Mouse (Mus musculus) liver, adult (tissue): ENCODE results near the gene Camkv.

ENCODE experiments used
- GATA4 ChIP-seq: IDR thresholded peaks from 2 replicates; pipeline ENCODE4 v1.6.1; 2014; ENCODE audit warnings: mild to moderate bottlenecking, low read length; ENCODE audit not compliant: insufficient replicate concordance

Gene Camkv

DNA sequence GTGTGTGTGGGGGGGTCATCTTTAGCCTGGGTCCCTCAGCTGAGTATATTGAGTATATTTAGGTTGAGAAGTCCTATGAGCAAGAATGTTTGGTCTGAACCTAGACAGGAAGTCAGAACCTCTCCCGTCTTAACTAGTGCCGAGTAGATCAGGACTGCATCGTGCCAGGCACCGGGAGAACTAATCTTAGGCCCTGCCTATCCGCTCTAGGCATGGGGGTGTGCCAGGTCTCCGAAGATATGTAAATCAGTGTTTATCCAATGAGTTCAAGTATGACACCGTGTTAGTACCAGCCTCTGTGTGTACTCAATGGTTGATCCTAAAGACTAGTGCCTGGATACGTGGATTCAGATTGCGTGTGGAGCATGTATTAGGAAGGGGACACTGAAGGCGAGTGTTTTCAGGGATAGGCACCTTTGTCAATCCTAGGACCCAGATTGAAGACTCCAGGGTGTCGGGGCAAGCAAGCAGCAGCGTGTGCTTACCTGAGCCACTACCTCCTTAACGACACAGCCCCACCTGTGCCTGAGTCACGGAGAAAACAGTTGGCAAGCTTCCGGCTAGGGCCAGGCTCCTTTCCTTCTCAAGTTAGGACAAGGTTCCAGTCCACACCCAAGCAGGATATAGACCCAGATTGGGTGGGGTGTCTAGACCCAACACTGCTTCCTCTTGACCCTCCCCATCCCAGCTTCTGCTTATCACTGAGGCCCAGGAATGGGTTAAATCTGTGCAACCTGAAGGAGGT, 25.3 kb upstream of the Camkv start:
- TF ChIP-seq GATA4: no peak

DNA sequence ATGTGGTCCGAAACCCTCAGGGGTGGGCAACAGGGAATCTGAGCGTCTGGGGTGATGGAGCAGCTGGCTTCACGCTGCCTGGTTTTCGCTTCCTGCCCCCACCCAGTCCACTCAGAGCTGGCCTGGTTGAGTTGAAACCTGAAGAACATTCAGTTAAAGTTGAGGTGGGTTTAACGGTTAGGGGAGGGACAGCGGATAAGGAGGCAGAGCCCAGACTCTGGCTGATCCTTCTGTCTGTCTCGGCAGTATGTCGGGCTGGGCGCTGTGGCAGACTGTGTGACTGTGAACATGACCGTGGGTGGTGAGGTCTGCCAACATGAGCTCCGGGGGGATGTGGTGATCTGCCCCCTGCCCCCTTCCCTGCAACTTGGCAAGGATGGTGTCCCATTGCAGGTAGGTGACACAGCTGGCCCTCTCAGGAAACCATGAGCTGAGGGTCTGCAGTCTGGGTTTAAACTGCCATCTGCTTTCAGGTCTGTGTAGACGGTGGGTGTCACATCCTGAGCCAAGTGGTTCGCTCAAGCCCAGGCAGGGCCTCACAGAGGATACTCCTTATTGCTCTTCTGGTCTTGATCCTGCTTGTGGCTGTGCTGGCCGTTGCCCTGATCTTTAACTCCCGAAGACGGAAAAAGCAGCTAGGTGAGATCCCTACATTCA, 20.6 kb upstream of the Camkv start:
- TF ChIP-seq GATA4: no peak

DNA sequence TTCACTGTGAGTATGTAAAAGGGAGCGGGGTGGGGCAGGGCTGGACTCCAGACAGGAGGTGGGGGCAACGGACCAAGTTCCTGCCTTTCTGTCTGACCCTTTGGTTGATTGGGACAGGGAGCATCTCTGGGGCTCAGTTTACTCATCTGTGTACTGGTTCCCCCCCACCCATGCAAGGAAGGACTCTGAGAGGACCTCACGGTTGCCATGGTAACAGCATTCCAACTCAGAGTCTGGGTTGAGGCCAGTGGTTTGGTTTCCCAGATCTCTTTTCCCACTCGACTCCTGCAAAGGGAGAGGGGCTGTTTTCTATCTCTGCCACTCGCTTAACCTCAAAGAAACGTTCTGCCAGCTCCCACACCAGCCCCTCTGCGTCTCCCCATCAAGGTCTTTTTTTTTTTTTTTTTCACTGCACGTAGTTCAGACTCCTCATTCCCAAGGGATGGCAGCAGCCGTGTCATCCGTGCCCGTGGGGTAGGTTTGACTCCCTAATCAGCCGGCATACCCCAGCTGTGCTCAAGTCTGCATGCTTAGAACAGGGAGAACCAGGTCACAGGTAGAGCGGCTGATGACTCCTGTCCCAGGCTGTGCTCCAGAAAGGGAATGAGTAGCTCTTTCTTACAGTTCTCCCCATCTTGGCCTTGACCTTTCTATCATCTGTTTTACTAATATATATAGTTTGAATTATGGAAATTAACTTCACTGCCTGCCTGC, 17.4 kb upstream of the Camkv start:
- TF ChIP-seq GATA4: no peak

DNA sequence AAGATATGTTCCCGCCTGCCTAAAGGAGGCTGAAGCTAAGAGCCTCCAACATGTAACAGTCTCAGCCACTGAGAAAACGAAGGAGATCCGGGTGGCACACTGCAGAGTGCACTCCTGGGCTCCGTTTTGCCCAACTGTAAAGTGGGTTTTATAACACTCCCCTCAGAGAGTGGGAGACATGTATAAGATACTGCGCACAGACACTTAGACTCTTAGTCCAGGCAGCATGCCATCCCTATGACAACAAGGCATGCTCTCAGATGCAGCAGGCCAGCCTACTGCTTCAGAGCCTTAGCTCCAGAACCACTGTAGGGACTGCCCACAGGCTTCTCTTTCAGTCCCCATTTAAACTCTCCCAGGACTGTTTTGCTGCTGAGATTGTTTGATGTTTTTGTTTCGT, 16.6 kb upstream of the Camkv start:
- TF ChIP-seq GATA4: no peak

DNA sequence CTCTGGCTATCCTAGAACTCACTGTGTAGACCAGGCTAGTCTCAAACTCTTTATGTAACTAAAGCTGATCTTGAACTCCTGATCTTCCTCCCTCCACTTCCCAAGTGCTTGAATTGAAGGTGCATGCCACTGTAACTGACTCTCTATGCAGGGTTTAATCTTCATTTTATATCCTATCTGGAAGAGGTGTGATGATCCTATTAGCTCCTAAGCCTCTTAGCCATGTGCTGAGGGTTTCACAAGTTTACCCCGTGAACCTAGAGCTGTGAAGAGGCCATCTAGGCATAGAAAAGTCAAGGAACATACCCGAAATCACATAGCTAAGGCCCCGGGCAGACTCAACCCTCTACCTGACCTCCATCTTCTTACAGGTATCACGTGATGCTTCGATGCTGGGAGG, 16.0 kb upstream of the Camkv start:
- no peak for TF ChIP-seq GATA4

DNA sequence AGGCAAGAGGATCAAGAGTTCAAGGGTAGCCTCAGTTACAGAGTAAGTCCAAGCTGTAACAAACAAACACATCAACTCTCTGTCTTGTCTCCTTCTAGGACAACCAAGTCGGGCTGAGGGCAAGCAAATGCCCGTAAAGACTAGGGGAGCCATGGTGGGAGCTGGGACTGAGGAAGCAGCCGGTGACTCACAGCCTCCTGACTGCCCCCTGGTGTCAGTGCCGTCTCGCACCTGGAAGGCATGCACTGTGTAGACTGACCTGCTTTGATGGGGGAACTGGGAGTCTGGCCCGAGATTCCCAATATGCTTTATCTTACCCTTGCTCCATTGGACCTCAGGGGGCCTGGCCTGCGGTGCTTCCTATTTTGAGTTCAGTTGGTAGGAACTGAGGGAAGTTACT, 12.5 kb upstream of the Camkv start:
- TF ChIP-seq GATA4: no peak

DNA sequence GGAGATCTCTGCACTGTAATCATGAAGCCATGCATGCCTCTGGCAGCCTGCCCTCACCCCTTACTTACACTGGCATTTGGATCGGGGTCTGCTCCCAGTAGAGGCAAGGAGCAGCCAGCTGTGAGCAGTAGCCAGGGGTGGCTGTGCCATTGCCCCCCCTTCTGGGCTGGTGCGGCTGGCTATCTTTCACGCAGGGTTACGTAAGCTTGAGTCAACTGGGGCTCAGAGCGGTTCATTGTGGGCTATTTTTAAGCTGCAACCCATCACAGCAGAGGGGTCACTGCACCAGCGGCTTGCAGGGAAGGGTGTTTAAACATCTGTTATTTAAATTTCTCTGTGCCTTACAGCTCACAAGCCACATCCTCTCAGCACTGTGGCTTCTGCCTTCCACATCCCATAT, 11.5 kb upstream of the Camkv start:
- no peak for TF ChIP-seq GATA4

DNA sequence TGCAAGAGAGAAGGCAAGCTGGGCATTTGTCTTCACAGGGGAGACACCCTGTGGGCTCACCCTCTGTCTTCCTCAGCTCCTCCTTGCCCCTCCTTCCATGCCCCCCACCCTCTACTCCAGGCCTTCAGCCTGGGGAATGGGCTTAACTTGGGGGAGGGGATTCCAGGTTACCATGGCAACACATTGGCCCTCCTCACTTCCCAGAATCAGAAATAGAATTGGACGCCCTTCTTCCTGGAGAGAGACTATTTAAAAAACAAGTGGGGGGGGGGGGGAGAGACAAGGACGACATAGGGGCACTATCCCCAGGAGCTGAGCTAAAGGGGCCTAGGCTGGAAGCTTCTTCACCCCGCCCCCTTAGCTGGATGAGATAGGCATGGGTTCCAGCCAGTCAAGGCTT, 10.2 kb upstream of the Camkv start:
- TF ChIP-seq GATA4: no peak

DNA sequence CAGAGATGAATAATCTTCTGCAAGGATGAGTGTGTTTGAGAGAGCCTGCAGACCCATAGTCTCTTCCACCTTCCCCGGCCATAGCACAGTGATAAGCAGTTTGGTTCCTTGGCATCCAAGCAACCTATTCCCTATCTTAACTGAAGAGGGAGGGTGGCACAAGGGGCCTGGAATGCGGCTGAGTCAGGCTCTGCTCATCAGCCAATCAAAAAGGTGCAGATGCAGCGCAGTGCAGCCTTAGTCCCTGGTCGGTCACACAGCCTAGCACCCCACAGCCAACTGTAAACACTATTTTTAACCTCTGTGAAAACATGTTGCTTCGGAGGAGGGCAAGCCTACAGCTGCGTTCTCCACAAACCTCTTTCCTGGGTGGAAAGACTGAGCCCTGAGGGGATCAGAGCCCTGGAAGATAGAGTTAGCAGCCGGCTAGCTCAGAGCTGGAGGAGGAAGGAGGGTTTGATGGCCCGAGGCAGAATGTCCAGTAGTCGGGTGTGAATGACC, 8.5 kb upstream of the Camkv start:
- no peak for TF ChIP-seq GATA4

DNA sequence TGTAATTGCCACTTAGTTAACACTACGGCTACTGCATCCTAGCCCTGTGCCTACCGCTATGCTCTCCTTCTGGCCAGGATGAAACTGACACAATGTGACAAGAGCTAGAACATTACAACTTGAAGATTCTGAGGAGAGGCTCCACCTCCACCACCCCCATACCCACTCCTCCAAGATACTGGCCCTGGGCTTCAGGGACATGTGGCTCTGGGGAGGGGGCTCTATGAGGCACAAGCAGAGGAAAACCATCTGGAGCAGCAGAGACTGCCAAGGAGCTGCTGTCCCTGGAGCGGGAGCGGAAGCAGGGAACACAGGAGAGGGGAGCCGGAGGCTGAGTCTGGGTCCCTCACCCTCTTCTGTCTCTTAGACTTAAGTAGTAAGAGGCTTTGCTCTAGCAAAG, 7.7 kb upstream of the Camkv start:
- TF ChIP-seq GATA4: no peak

DNA sequence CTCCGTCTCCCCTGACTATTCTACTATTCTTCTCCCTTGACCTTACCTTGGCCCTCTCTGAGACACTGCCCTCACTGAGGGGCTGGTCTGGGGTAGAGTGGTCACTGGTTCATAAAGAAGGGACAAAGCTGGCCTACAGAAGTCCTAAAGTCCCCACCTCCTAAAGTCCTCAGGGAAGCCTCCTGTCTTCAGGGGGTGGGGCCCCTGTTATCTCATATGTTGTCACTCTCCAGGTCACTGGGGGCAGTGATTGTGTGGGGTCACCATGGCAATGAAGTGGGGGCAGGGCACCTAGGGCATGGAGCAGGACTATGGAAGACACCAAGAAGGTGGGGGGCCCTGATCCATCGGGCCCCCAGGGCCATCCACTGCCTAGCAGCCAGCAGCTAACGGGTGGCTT, 7.3 kb upstream of the Camkv start, which contains the start of gene Actl11:
Gene Actl11 (plus strand): TSS at position 301 of the 400 bp plus-strand sequence.
- no peak for TF ChIP-seq GATA4

DNA sequence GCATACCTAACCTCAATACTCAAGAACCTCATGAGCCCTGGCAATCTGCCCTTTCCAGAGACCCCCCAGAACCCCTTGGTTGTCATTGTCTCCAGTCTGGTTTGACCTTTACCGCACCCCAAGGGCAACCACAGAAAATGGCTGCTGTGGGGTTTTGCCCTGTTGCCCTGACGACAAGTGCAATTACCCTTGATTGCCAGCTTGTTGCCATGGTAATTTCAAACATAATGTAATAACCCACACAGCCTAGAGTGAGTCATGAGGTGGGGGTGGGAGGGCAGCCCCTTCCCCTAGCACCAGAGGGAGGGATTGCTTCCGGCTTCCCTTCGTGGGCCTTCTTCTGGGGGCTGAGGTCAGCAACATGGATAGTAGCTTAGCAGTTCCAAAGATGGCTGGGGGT, 3.3 kb upstream of the Camkv start:
- TF ChIP-seq GATA4: no peak

DNA sequence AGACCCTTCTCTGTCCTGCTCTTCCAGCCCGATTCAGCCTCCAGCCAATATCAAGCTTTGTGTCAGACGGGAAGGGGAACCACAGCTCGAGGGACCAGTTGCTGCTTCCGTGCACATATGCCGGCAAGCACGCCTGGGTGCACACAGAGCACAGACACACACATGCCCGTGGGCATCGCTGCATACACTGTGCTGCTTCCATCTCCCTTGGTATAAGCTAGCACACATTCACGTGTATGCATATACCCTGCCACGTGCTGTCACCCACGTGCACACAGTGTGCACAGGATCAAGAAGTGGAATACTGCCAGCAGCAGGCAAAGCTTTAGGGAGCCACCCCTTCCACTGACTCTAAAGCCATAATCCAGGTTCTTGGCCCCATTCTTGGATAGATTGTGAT, 1.3 kb upstream of the Camkv start:
- no peak for TF ChIP-seq GATA4

DNA sequence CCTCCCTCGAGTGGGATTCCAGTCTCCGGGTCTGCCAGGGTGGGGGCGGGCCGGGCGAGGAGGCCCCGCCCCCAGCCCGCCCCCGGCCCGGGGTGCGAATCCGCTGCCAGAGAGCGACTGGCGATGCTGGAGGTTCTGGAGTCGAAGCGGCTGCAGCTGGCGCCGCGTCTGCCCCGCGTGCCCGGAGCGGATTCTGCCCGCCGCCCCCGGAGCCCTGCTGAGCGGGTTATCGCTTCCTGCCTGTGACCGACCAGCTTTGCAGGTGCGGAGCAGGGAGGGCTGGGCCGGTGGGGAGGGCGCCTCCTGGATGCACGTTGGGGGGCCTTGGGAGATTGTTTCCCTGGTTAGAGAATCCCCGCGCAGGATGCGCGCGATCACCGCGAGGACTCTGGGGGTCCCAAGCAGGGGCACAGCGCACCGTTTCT, 328 bp downstream of the Camkv start:
- TF ChIP-seq GATA4: no peak

DNA sequence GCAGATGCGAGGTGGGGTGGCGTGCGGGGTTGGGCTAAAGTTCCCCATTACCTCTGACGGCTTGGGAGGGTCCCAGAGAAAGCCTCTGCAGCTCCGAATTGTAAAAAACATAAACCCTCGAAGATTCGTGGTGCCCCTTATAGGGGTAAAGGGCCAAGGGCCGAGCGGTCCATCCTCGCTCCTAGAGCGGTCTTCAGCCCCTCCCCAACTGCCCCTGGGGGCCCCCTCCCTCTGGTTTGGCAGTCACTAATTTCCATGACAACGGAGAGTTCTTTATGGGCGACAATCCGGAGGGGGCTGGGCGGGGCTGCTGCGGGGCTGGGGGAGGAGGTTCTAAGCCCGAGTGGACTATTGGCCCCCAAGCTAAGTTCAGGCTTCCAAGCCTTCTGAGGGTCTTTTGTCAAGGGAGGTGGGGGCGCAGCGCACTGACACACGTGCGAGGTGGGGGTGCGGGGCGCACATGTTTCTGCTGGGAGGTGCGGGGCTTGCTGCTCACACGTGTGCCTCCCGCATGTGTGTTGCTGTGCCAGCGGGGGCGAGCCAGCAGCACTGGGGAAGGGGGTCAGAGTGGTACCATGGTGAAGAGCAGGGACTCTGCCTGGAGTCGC, 845 bp downstream of the Camkv start:
- TF ChIP-seq GATA4: no peak

DNA sequence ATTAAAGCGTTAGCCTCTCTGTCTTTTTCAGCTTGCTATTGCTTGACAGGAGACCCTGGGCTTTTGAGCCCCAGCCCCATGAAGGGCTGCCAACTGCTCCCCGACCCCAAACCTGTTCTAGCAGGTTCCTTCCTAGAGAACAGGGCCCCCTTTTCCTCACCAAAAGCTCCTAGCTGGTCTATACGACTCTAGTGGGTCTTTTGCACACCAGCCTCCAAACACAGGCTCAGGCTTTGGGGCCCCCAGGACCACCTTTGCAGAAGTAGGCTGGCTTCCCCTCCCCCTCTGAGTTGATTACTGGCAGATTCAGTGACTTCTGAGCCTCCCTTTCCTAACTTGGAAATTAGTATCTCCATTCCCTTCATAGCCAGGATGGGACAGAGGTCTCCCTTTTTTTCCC, 1.4 kb downstream of the Camkv start:
- TF ChIP-seq GATA4: no peak
